Mouse (Mus musculus) cerebellum, postnatal 25 days (tissue): ENCODE data around the gene Zbtb16.
A peak's percentile ranks its signal among the peaks of the same experiment; 100 is the strongest.

Source experiments
- DNase-seq, 2 experiments: peaks; one replicate each; pipeline ENCODE4 v3.0.0; 2021; ENCODE audit warnings: mixed read lengths in 2 of 2

The Zbtb16 gene

DNA sequence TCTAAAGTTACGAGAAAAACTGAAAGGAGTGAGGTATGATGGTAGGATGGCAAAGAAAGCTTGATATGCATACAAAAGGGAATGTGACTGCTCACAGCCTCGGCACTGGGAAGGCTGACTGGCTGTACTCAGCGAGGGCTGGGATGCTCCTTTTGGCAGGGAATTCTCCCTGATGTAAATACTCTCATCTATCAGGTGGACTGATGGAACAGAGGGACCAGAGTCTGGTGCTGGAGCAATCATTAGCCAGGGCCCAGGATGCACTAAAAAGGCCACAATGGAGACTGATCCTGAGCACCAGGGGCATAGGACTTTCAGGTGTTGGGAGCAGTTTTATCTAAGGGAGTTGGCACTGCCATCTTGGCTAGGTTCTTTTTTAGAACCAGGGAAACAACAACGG, 110.1 kb downstream of the Zbtb16 start:
- DNase-seq = no peak

DNA sequence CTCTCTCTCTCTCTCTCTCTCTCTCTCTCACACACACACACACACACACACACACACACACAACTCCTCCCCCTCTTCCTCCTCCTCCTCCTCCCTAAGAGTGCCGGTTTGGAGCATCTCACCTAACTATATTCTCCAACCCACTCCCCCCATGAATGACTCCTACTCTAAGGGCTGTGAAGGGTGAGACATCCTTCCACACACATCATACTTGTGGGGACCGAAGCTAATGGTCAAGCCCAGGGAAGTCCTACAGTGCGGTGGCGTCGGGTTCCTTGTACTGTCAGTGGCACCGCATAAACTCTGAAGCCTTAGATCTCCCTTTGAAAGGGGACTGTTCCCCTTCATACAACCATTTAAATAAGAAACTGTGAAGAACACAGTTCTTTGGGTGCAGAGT, 110.9 kb downstream of the Zbtb16 start:
- DNase-seq = no peak

DNA sequence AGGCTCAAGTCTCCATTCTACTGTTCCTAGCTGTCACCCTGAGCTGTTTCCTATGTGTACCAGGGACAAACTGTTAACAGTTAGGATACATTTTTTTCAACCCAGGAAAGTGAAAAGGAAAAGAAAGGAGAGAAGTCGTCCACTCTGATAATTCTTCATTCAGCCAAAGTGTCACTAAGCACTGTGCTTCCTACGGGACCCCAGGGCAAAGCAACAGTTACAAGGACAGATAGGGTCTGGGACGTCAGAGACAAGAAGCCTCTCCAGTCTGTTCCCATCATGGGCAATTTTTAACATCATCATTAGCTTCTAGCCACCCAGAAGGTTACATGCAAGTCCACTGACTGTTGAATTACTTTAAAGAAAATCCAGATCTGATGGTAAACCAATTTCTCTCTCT, 111.3 kb downstream of the Zbtb16 start:
- no peak for DNase-seq

DNA sequence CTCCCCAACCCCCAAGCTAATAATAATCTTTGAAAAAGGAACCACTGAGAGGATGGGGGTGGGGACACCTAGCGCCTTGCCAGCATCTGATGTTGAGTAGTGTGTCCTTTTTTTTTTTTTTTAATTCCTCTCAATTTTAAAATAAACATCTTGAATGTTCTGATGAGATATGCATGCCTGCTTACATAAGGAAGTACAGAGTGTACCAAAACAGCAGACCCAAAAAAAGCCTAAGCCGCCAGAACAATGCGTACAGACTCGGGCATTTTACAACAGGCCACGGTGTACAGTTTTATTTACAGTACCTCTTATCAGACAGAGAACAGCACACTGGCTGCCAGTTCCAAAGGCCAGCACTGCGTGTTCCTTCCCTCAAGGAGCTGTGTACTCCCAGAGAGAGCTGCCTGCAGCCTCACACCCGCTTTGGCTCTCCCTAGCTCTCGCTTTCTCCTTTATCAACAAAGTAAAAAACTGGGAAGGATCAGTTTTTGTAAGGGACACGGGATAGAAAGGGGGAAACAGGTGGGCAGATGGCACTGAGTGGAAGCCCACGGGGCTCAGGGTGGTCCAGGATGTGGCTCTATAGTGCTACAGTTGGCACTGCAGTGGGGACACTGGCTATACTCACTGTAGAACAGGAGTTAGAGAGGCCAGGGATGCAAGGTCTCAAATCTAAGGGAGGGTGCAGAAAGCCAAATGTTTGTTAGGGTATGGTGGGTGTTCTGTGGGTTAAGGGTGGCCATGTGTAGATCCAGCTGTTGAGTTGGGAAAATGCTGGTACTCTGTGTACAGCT, 112.3 kb downstream of the Zbtb16 start:
- DNase-seq = peak in 1 of 2 experiments; percentile 23

DNA sequence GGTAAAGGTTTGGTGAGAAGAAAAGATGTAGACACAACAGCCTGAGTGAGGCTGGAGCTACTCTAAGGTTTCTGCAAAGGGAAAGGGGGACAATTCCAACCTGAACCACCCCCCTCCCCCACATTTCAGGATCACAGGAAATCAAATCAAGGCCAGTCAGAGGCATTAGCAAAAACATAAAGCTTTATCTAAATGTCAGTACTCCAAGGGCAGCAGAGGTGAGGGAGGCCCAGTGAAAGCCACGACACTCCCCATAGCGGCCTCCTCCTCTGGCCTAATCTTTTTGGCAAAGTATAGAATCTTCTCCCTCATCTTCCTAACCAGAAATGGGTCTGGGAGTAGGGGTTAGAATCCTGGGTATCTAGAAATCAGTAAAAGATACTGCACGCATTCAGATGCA, 113.0 kb downstream of the Zbtb16 start:
- no peak for DNase-seq

DNA sequence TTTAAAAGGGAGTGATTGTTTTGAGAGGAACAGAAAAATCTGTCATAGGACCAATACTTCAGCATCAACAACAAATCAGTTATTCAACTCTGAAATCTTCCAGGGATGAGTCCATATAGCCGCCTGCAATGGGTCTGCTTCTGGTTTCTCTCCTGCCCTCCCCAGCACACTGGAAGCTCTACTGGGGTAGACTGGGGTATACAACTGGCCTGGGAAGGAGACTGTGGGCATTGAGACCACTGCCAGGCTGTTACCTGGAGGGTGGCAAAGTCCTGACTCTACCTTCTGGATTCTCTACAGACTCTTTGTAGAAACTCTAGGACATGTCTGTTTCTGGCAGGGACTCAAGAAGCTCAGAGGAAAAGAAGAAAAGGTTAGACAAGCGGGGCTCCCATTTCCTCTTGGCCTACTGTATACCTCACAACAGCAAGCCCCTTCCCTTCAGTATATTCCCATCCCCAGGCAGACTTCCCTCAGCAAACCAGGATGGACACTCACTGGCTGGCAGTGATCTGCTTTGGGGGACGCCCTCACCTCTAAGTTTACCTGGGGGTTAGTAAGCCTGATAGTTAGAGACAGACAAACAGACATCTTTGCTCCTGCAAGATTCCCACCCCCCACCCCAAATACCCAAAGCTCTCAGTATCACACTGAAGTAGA, 113.6 kb downstream of the Zbtb16 start:
- no peak for DNase-seq

DNA sequence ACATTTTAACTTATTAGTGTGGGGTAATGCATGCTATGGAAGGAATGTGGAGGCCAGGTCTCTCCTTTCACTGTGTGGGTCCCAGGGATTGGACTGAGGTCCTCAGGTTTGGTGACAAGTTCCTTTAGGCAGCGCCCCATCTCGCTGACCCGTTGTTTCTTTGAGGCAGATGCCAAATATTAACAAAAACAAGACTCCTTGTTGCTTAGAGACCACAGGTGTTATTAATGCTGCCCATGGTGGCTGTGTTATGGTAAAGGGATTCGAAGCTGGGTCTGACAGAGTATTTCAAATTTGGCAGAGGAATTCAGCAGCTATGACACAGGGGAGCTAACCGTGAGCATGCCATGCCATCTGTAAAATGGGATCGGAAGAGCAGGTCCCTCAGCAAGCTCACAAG, 114.4 kb downstream of the Zbtb16 start:
- no peak for DNase-seq

DNA sequence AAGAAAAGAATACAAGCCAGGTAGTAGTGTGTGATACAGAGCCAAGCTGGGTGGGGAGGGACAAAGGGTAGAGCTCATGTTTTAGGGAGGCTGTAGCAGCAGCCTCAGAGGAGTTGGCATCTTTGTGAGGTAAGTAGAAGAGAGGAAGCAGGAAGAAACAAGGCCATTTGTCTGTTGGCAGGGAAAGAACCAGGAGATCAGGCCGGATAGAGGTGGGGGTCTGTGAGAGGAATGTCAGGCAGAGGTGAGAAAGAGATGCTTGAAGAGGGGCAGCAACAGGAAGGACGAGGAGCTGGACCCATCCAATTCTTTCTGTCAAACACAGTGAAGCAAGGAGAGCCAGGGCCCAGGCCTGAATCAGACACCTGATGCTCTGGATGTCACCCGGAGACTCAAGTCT, 114.8 kb downstream of the Zbtb16 start:
- no peak for DNase-seq

DNA sequence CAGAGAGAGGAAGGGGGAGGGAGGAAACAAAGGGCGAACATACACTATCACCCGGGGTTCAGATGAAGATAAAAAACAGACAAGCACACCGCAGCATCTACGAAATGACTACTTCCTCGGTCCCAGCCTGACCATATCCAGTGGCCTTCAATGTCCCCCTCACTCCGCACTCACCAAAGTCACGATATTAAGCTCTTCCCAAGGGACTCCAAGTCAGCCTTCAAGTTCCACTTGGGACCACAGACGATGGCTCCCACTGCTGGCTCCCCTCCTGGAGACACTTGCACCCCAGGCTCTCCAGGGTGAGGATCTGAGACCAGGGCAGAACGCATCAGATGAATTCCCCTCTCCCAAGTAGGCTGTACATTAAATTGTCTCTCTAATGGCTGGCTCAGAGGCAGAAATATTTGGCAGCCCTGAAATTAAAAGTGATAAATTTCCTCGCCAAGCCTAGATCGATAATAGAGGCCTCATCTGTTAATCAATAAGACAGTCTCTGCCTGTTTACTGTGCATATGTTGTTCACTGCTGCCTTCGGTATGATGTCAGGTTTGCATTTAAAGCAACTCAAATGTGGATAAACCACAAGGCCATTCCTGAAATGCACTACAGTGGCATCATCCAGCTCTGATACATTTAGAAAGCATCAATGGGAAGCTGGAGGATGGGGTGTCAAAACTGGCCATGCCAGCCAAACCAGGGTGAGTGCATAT, 115.6 kb downstream of the Zbtb16 start:
- DNase-seq = no peak

DNA sequence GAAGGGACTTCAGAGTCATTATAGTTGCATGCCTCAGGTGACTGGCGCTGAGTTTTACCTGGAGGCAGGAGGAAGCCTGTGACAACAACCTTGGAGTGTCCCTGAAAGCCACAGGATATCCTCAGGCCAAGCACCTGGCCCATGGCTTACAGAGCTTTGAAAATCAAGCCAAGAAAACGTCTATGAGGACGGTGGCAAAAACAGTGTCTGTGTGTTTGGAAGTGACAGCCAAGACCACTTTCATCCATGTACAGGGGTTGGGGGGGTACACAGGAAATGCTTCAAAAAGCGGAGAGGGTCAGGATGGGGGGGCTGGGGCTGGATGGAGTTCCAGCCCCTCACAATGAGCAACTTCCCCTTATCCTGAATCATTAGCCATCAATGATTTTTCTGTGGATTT, 116.4 kb downstream of the Zbtb16 start:
- DNase-seq = no peak

DNA sequence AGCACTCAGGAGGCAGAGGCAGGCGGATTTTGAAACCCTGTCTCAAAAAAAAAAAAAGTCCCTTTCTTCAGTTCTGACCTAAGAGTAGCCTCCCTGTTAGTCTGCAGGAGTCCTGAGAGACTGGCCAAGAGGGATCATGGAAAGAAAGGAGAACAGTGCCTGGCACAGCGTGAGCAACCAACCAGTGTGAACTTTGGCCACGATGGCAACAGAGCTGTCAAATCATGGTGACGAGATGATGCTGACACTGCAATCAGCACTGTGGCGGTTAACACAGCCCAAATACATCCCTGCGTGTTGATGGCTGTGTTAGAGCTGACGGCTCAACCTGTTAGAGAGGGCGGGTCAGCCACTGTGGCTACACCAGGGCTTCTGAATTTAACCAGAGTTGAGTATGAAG, 119.5 kb downstream of the Zbtb16 start:
- DNase-seq = no peak

DNA sequence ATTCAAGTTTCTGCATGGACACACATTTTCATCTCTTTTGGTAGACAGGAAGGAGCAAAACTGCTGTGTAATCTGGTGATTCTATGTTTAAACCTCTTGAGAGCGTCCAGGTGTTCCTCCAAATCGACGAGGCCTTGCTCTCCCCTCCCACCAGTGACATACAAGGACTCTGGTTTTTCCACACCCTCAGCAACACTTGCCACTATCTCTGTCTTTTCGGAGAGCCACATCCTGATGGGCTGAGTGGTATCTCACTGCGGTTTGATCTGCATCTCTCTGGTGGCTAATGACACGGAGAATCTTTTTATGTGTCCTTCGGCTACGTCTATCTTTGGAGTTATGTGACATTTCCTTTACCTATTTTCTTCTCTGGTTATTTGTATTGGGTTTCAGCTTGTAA, 121.0 kb downstream of the Zbtb16 start:
- DNase-seq = no peak

DNA sequence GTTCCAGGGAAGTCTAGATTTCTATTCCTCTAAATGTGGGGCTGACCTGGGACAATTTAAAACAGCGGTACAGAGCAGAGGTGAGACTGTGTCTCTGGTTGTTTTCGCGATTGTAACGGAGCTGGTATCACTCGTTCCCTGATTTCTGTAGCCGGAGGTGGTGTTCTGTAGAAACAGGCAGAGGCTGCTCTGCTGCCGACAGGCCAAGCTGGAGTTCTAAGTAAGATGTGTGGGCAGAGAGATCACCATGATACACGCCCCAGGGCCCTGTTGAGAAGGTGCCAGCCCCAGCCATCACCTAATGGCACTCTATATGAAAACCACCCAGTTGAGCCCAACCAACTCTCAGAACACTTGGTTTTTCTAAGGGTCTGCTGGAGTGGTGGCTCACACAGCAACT, 122.2 kb downstream of the Zbtb16 start:
- DNase-seq = no peak

DNA sequence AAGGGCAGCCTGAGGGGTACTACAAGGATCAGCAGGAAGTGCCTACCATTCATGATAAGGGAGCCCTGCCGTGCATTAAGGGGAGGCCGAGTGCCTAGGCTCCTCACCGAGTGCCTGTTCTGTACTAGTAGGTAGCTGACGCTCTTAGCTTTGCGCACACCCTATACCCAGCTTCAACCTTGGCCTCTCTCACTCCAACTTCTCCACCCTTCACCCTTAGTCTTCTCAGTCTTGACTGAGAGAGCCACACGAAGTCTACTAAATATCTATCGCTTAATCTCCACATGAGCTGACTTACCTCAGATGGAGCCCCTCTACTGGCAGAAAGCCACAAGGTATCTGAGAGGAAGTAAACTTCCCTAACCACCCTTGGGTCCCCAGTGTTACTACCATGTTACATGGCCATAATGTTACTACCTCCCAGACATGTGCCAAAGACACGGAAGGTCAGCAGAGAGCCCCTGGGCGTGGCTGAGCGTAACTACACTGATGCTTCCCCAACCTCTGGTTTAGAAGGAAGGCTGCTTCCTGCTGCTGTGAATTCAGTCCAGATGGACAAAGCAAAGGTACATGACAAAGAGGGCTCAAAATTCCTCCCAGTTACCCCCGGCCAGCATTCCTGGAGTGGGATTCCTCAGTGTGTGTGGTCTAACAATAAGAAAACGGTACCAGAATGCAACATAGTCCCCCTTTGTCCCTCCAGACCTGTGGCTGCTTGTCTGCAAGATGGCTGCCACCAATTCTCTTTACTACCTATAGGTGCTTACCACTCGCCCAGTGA, 122.8 kb downstream of the Zbtb16 start:
- no peak for DNase-seq

DNA sequence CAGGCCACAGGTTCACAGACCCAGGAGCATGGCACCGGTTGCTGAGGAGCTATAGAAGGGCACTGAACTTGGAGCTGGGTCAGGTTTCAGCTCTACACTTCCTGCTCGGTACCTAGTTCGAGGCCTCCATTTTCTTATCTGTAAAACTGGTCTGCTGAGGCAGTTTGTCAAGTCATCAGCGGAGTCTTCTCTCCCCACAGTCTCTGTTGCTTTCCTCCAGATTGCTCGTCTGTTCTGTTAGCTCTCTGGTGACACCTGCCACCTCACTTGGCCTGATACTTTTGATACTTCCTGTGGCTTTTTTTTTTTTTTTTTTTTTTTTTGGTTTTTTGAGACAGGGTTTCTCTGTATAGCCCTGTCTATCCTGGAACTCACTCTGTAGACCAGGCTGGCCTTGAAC, 124.2 kb downstream of the Zbtb16 start:
- DNase-seq = no peak

DNA sequence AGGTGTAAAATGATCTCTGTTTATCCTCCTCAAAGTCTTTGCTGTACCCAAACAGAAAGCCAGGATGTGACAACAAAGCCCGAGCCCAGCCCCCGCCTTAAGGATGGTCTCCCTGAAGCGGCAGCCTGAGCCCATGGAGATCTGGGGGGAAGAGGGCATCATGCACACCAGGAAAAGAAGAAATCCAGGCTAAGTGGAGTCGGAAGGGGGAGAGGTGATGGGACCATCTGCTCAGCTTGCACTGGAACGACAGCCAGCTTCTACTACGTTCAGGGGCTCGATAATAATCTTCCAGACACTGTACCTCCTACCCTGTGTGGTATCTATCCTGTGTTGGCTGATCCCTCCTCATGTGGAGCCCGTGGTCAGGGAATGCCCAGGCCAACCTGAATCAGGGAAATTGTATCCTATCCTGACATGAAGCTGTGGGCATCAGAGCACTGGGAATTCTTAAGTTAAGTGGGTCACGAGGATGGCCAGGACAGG, 124.7 kb downstream of the Zbtb16 start:
- peak in 1 of 2 experiments; percentile 14 for DNase-seq

DNA sequence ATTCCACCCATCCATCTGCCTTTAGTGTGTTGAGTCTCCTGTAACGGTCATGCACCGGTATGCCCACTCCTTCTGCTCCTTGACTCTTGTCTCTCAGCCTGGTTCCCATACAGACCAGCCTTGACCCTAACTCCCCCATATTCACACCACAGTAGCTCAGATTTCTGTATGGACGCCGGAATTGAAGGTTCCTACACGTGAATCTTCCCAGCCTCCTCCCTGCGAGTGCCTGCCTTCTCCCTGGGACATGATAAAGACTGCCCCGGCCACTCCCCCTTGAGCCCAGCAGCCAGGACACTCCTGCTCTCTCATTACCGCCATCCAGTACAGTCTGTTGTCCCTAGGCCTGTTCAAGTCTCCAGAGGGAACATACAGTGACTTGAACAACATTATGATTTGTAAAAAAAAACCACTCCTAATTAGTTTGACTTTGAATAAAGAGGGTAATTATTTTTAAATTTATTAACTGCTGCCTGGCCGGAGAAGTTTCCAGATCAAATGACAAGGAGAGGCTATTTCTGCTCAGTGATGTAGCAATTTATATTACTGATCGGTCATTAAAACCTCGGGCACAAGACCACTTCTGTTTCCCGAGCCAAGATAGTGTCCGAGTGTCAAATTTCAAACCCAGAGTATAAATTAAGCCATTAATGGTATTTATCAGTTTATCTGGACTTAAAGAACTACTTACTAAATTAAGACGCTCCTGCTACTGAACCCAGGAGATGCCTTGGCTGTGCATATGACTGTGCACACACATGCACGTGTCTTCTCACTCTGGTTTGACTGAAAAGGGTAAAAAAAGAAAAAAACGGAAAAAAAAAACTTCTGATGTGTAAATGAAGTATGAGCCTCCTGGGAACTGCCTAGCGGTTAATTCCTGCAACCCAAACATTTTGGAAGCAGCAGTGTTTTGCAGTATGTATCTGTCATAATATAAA, 125.4 kb downstream of the Zbtb16 start:
- no peak for DNase-seq

DNA sequence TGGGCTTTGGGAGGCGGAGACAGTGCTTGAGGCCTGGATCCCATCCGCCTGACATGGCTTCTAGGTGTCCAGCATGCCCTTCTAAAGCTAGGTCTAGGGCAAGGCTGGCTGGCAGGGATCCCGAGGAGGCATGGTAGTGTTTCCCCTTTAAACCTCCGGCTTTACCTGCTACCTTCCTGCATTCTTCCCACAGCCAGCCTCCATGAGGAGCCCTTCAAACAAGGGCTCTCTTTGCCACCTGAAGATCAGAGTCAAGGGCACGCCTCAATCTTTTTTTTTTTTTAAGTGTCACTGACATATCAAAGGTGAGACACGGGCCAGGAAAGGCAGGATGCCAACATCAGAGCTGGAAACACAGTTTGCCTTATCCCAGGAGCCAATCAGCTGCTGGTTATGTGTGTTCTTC, 128.2 kb downstream of the Zbtb16 start:
- peak in 1 of 2 experiments; percentile 35 for DNase-seq

DNA sequence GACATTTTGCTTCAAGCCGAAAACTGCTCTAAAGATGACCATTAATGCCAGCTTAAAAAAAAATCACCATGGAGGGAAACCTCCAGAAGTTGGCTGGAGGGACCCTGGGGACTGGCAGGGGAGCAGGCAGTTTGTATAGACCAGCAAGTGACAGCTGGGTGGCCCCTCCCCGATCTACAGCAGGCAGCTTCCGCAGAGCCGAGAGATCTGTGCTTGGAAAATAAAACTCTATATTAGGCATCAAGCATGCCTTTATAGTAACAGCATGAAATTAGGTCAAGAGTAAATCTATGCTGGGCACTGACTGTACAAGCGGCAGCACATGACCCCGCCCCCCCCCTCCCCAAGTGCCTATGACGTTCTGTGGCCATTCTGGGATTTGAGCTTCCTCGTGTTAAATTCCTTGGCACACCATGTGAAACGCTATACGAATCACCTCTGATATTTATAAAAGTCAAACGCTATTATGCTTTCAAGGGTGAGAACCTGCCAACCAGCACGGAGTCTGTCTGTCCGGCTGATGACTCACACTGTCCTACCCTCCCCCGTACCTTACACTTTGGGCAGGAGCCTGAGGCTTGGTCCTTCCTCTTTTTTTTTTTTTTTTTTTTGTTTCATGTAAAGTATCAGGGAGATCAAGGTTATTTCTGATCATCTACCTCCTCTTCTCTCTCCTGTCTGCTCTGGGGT, 128.7 kb downstream of the Zbtb16 start:
- peak; percentile 17 to 24 for DNase-seq

DNA sequence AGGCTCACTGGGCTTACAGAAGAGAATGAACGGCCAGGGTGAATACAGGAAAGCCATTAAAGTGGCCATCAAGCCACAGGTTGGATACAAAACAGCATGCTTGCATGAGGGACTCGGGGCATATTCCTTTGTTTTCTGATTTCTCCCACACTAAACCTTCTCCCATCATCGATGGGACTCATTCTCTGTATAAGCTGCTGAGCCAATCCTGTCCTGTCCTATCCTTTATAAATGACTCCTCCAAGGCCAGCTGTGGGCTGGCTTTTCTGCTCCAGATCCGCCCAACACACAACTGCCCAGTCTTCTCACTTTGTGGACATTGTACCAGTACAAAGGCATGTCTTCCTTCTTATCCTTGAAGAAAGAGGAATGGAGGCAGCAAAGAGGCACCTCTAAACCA, 134.7 kb downstream of the Zbtb16 start:
- DNase-seq = no peak

DNA sequence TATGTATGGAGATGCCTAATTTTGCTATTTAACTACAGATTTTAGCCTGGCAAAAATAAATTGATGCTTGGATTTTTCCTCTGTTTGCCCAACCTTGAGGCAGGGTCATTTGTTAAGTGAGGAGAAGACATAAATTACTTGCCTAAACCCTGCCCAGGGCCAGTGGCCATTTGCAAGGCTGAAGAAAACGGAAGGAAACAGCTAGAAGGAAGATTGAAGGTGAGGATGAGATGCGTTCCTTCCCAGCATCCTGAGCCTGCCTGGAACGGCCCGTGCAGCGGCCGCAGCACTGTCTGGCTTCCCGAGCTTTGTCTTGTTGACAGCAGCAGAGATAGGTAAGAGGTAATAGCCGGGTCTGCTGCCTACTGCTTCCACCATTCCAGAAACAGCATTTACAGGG, 135.2 kb downstream of the Zbtb16 start:
- no peak for DNase-seq
